Comparison of ENCODE assay signal across 8 mouse cellular contexts in genomic region chr2:154569071-154569748, GRCm38 (mm10). TPM values are rescaled to one million over a fixed set of nuclear protein-coding genes. Genes with fewer than 3 reads are reported as not detected.
DNase-seq lines count a peak whose midpoint lies in the region; ATAC-seq and TF ChIP-seq lines count a peak whose summit lies in the region.

No protein-coding gene starts in this region.

- no peaks in the 10 kb centered on the region for H3K27me3 ChIP-seq in intestine, embryonic 16.5 days (replicated peaks; ENCODE audit: control insufficient read depth, insufficient read depth, low read length)
- no peaks in the 10 kb centered on the region for H3K27me3 ChIP-seq in liver, embryonic 15.5 days
- no peaks in the 10 kb centered on the region for H3K27me3 ChIP-seq in neural tube, embryonic 11.5 days (ENCODE audit: control insufficient read depth, insufficient read depth, low read length)
- H3K27me3 ChIP-seq in thymus, adult 2 months (ENCODE audit: control insufficient read depth, insufficient read depth, low read length), result no peaks in the 10 kb centered on the region

- intact Hi-C loops in gastrocnemius, postnatal 14 days (cut with DNase I; ENCODE audit: low total_unique reads), result no loop called here

- H3K9me3 ChIP-seq in intestine, embryonic 16.5 days (ENCODE audit: control insufficient read depth, low read length), result no peaks in the 10 kb centered on the region
- H3K9me3 ChIP-seq in liver, embryonic 15.5 days (replicated peaks), result no peaks in the 10 kb centered on the region
- H3K9me3 ChIP-seq in neural tube, embryonic 11.5 days (ENCODE audit: control insufficient read depth, low read length), result no peaks in the 10 kb centered on the region

- TF ChIP-seq POLR2A in brain, embryonic 14.5 days (IDR thresholded peaks at IDR 0.05; ENCODE audit: borderline replicate concordance, extremely low read depth, insufficient read depth, insufficient read length, poor library complexity, severe bottlenecking), result 0 out of 2 replicates have a peak, but pooled peaks have one; percentile 18
- no peak for TF ChIP-seq POLR2A in thymus, adult 2 months (IDR thresholded peaks at IDR 0.05; ENCODE audit: control insufficient read depth, extremely low read depth, insufficient read depth, low read length, poor library complexity)

- peak overlapping the region; percentile 68 for H3K4me3 ChIP-seq in layer of hippocampus, adult 2 months
- peak overlapping the region; percentile 77 for H3K4me3 ChIP-seq in intestine, embryonic 16.5 days (ENCODE audit: low read length)
- H3K4me3 ChIP-seq in liver, embryonic 15.5 days (replicated peaks), result peak overlapping the region; percentile 87
- peak overlapping the region; percentile 88 for H3K4me3 ChIP-seq in neural tube, embryonic 11.5 days (ENCODE audit: low read depth, low read length)
- peak overlapping the region; percentile 52 for H3K4me3 ChIP-seq in thymus, adult 2 months (ENCODE audit: control insufficient read depth, insufficient read depth, low read length)

- no peak for TF ChIP-seq CTCF in layer of hippocampus, adult 2 months (conservative IDR thresholded peaks at IDR 0.05)
- no peak for TF ChIP-seq CTCF in brain, embryonic 14.5 days (IDR thresholded peaks at IDR 0.05; ENCODE audit: borderline replicate concordance, extremely low read depth, insufficient read depth, insufficient read length)
- no peak for TF ChIP-seq CTCF in thymus, adult 2 months (IDR thresholded peaks at IDR 0.05; ENCODE audit: borderline replicate concordance, control insufficient read depth, extremely low read depth, insufficient read depth, low read length, poor library complexity)

- H3K4me2 ChIP-seq in intestine, embryonic 16.5 days (ENCODE audit: low read depth, low read length), result peak overlapping the region; percentile 72
- H3K4me2 ChIP-seq in liver, embryonic 15.5 days, result peak overlapping the region; percentile 96
- peak overlapping the region; percentile 76 for H3K4me2 ChIP-seq in neural tube, embryonic 11.5 days (ENCODE audit: low read depth)

- peak in 1 of 2 experiments; percentile 34 for DNase-seq in layer of hippocampus, adult 2 months (ENCODE audit: low spot score in 2 of 2)
- no peak for DNase-seq in layer of hippocampus, adult 9-10 months (ENCODE audit: low spot score)
- peak; percentile 75 for DNase-seq in brain, embryonic 14.5 days (ENCODE audit: low read depth)
- peak; percentile 76 for DNase-seq in gastrocnemius, postnatal 14 days
- peak; percentile 71 for DNase-seq in neural tube, embryonic 11.5 days (ENCODE audit: low spot score)
- peak; percentile 65 for DNase-seq in thymus, adult 2 months

- H3K27ac ChIP-seq in layer of hippocampus, adult 2 months, result peak overlapping the region; percentile 56; the same call in 1 of the 2 replicates
- peak overlapping the region; percentile 76 for H3K27ac ChIP-seq in intestine, embryonic 16.5 days (ENCODE audit: low read length)
- H3K27ac ChIP-seq in liver, embryonic 15.5 days (replicated peaks), result peak overlapping the region; percentile 90
- H3K27ac ChIP-seq in neural tube, embryonic 11.5 days (ENCODE audit: low read depth, low read length), result peak overlapping the region; percentile 85
- no peak overlapping the region for H3K27ac ChIP-seq in thymus, adult 2 months (ENCODE audit: control insufficient read depth, insufficient read depth, low read length)

- peak overlapping the region; percentile 76 for H3K9ac ChIP-seq in intestine, embryonic 16.5 days (ENCODE audit: low read depth, low read length)
- H3K9ac ChIP-seq in liver, embryonic 15.5 days, result peak overlapping the region; percentile 77
- H3K9ac ChIP-seq in neural tube, embryonic 11.5 days (ENCODE audit: low read length), result peak overlapping the region; percentile 88

- ATAC-seq in intestine, embryonic 16.5 days, result peak; percentile 86
- ATAC-seq in liver, embryonic 15.5 days (ENCODE audit: insufficient read depth), result peak; percentile 84
- peak; percentile 60 for ATAC-seq in neural tube, embryonic 11.5 days (ENCODE audit: insufficient read depth, low FRiP score, low TSS enrichment)

- no peaks in the 10 kb centered on the region for H3K36me3 ChIP-seq in intestine, embryonic 16.5 days (ENCODE audit: control insufficient read depth, insufficient read depth, low read length)
- H3K36me3 ChIP-seq in liver, embryonic 15.5 days (replicated peaks), result peaks cover 19% of the 10 kb centered on the region
- H3K36me3 ChIP-seq in neural tube, embryonic 11.5 days (ENCODE audit: control insufficient read depth, insufficient read depth, low read length), result no peaks in the 10 kb centered on the region
- no peaks in the 10 kb centered on the region for H3K36me3 ChIP-seq in thymus, adult 2 months (ENCODE audit: control insufficient read depth, insufficient read depth, low read length)

- under 1% methylated on average over 69 of the region's 70 CpGs for WGBS in intestine, embryonic 16.5 days
- WGBS in liver, embryonic 15.5 days (ENCODE audit: insufficient replicate concordance), result under 1% methylated on average over 47 of the region's 70 CpGs
- 0% methylated on average over 38 of the region's 70 CpGs for WGBS in neural tube, embryonic 11.5 days
- under 1% methylated on average over 66 of the region's 70 CpGs for WGBS in thymus, adult 2 months

- H3K4me1 ChIP-seq in intestine, embryonic 16.5 days (ENCODE audit: control insufficient read depth, insufficient read depth, low read length), result peaks cover 31% of the 10 kb centered on the region
- H3K4me1 ChIP-seq in liver, embryonic 15.5 days (replicated peaks), result peaks cover 67% of the 10 kb centered on the region
- H3K4me1 ChIP-seq in neural tube, embryonic 11.5 days (ENCODE audit: control insufficient read depth, insufficient read depth, low read length), result peaks cover 27% of the 10 kb centered on the region
- H3K4me1 ChIP-seq in thymus, adult 2 months (replicated peaks; ENCODE audit: control insufficient read depth, insufficient read depth, low read length), result peaks cover 25% of the 10 kb centered on the region

RNA-seq across cellular contexts. Expression of gene E2f1, which starts 0.5 kb away (rescaled TPM):
- 1 to 10 TPM; 5.4 to 5.7 TPM for total RNA-seq in layer of hippocampus, adult 2 months (2021)
- polyA plus RNA-seq in brain, embryonic 14.5 days (2012; rRNA removed), result 15.0 and 19.5 TPM in 2 replicates
- 1 to 10 TPM; 2.5 to 3.1 TPM for total RNA-seq in gastrocnemius, postnatal 14 days (2021)
- 5.8 and 9.5 TPM in 2 replicates for polyA plus RNA-seq in intestine, embryonic 16.5 days (2015; fragmentation: Nextera tagmentation; extraction: Ambion mirVana)
- 19.2 and 23.9 TPM in 2 replicates for polyA plus RNA-seq in liver, embryonic 15.5 days (2015; fragmentation: Nextera tagmentation; extraction: Ambion mirVana)
- polyA plus RNA-seq in neural tube, embryonic 11.5 days (2014; fragmentation: Nextera tagmentation; extraction: Ambion mirVana), result 13.1 and 13.9 TPM in 2 replicates
- polyA plus RNA-seq in thymus, adult 2 months (2012; rRNA removed), result 34.0 and 50.3 TPM in 2 replicates

RNA-seq across cellular contexts. Expression of gene Necab3, which starts 10.5 kb away (rescaled TPM):
- 10 to 100 TPM; 30.0 to 34.9 TPM for total RNA-seq in layer of hippocampus, adult 2 months (2021)
- polyA plus RNA-seq in brain, embryonic 14.5 days (2012; rRNA removed), result 11.6 and 22.0 TPM in 2 replicates
- total RNA-seq in gastrocnemius, postnatal 14 days (2021), result 1 to 10 TPM; 1.1 to 1.2 TPM
- 1.4 and 1.6 TPM in 2 replicates for polyA plus RNA-seq in intestine, embryonic 16.5 days (2015; fragmentation: Nextera tagmentation; extraction: Ambion mirVana)
- polyA plus RNA-seq in liver, embryonic 15.5 days (2015; fragmentation: Nextera tagmentation; extraction: Ambion mirVana), result 0.40 and 0.71 TPM in 2 replicates
- 9.2 and 10.4 TPM in 2 replicates for polyA plus RNA-seq in neural tube, embryonic 11.5 days (2014; fragmentation: Nextera tagmentation; extraction: Ambion mirVana)
- polyA plus RNA-seq in thymus, adult 2 months (2012; rRNA removed), result 14.8 and 15.7 TPM in 2 replicates

RNA-seq across cellular contexts. Expression of gene Actl10, which starts 17.6 kb away (rescaled TPM):
- total RNA-seq in layer of hippocampus, adult 2 months (2021), result not detected
- polyA plus RNA-seq in brain, embryonic 14.5 days (2012; rRNA removed), result 0.08 TPM in 1 of 2 replicates, not detected in the other
- not detected for total RNA-seq in gastrocnemius, postnatal 14 days (2021)
- polyA plus RNA-seq in intestine, embryonic 16.5 days (2015; fragmentation: Nextera tagmentation; extraction: Ambion mirVana), result 0.09 TPM in 1 of 2 replicates, not detected in the other
- 0.07 TPM in 1 of 2 replicates, not detected in the other for polyA plus RNA-seq in liver, embryonic 15.5 days (2015; fragmentation: Nextera tagmentation; extraction: Ambion mirVana)
- polyA plus RNA-seq in neural tube, embryonic 11.5 days (2014; fragmentation: Nextera tagmentation; extraction: Ambion mirVana), result 0.20 and 0.42 TPM in 2 replicates
- 0.11 and 0.47 TPM in 2 replicates for polyA plus RNA-seq in thymus, adult 2 months (2012; rRNA removed)

RNA-seq across cellular contexts. Expression of gene 1700003F12Rik, which starts 22.3 kb away (rescaled TPM):
- 1 to 10 TPM in 1 of 2 experiments, not detected in 1; 1.4 TPM for total RNA-seq in layer of hippocampus, adult 2 months (2021)
- polyA plus RNA-seq in brain, embryonic 14.5 days (2012; rRNA removed), result 0.40 and 0.66 TPM in 2 replicates
- under 1 TPM in 1 of 2 experiments, not detected in 1; 0.31 TPM for total RNA-seq in gastrocnemius, postnatal 14 days (2021)
- polyA plus RNA-seq in intestine, embryonic 16.5 days (2015; fragmentation: Nextera tagmentation; extraction: Ambion mirVana), result 0.46 TPM in 1 of 2 replicates, not detected in the other
- 1.0 and 1.9 TPM in 2 replicates for polyA plus RNA-seq in liver, embryonic 15.5 days (2015; fragmentation: Nextera tagmentation; extraction: Ambion mirVana)
- 1.5 and 2.6 TPM in 2 replicates for polyA plus RNA-seq in neural tube, embryonic 11.5 days (2014; fragmentation: Nextera tagmentation; extraction: Ambion mirVana)
- 2.0 and 3.3 TPM in 2 replicates for polyA plus RNA-seq in thymus, adult 2 months (2012; rRNA removed)

RNA-seq across cellular contexts. Expression of gene Pxmp4, which starts 34.3 kb away (rescaled TPM):
- total RNA-seq in layer of hippocampus, adult 2 months (2021), result 10 to 100 TPM; 10.7 to 13.7 TPM
- 11.4 and 12.5 TPM in 2 replicates for polyA plus RNA-seq in brain, embryonic 14.5 days (2012; rRNA removed)
- total RNA-seq in gastrocnemius, postnatal 14 days (2021), result 10 to 100 TPM; 14.1 to 14.9 TPM
- 41.2 and 41.9 TPM in 2 replicates for polyA plus RNA-seq in intestine, embryonic 16.5 days (2015; fragmentation: Nextera tagmentation; extraction: Ambion mirVana)
- 34.6 and 43.9 TPM in 2 replicates for polyA plus RNA-seq in liver, embryonic 15.5 days (2015; fragmentation: Nextera tagmentation; extraction: Ambion mirVana)
- polyA plus RNA-seq in neural tube, embryonic 11.5 days (2014; fragmentation: Nextera tagmentation; extraction: Ambion mirVana), result 14.5 and 15.1 TPM in 2 replicates
- 70.7 and 71.7 TPM in 2 replicates for polyA plus RNA-seq in thymus, adult 2 months (2012; rRNA removed)
